Mouse (Mus musculus): Measurements from ENCODE around the gene Tbx19.

GRCm38 (mm10) chr1:165110659-165111058, 49.9 kb downstream of the Tbx19 start:
- peak; percentile 73 for TF ChIP-seq EP300 (IDR thresholded peaks at IDR 0.05; ENCODE audit: insufficient read depth, low read depth, low read length)
- TF ChIP-seq CTCF (IDR thresholded peaks at IDR 0.05): no peak
- no peak for TF ChIP-seq POLR2A (IDR thresholded peaks at IDR 0.05; ENCODE audit: insufficient read depth, low read depth, low read length)

Measured in heart, adult 2 months (tissue).